Mouse (Mus musculus) limb, embryonic 11.5 days (tissue): ENCODE results near the gene Sema4a. TPM values are rescaled to one million over a fixed set of nuclear protein-coding genes. Genes with fewer than 3 reads are reported as not detected.

ENCODE experiments used
- ATAC-seq: fragments of 200-750 bp; cut with Nextera tagmentation; 2 replicates; pipeline ENCODE4 v1.8.0; 2017; ENCODE audit warnings: low read depth; ENCODE audit not compliant: insufficient number of reproducible peaks, low FRiP score, low TSS enrichment
- DNase-seq: peaks from one replicate; pipeline ENCODE4 v3.0.0-alpha.2; 2015; ENCODE audit warnings: low spot score
- H3K27ac ChIP-seq: fragments of 300-500 bp; sonication (generic); replicated peaks from 2 replicates; pipeline ENCODE4 v1.5.1; 2014; ENCODE audit warnings: low read depth, mild to moderate bottlenecking, low read length
- H3K27me3 ChIP-seq: fragments of 300-500 bp; sonication (generic); 2 replicates; pipeline ENCODE4 v1.6.1; 2014; ENCODE audit warnings: mild to moderate bottlenecking, low read length, mixed read lengths; ENCODE audit not compliant: control insufficient read depth, insufficient read depth
- H3K36me3 ChIP-seq: fragments of 300-500 bp; sonication (generic); 2 replicates; pipeline ENCODE4 v1.6.1; 2014; ENCODE audit warnings: mild to moderate bottlenecking, low read length, moderate library complexity, mixed read lengths; ENCODE audit not compliant: control insufficient read depth, insufficient read depth
- H3K4me1 ChIP-seq: fragments of 300-500 bp; sonication (generic); 2 replicates; pipeline ENCODE4 v1.6.1; 2014; ENCODE audit warnings: low read length, mixed read lengths; ENCODE audit not compliant: control insufficient read depth, insufficient read depth
- H3K4me2 ChIP-seq: fragments of 300-500 bp; sonication (generic); 2 replicates; pipeline ENCODE4 v1.6.1; 2014; ENCODE audit warnings: low read depth, mild to moderate bottlenecking, moderate library complexity; ENCODE audit not compliant: severe bottlenecking
- H3K4me3 ChIP-seq: fragments of 300-500 bp; sonication (generic); 2 replicates; pipeline ENCODE4 v1.5.1; 2014; ENCODE audit warnings: low read depth, low read length
- H3K9ac ChIP-seq: fragments of 300-500 bp; sonication (generic); 2 replicates; pipeline ENCODE4 v1.6.1; 2014; ENCODE audit warnings: mild to moderate bottlenecking, low read length
- H3K9me3 ChIP-seq: fragments of 300-500 bp; sonication (generic); 2 replicates; pipeline ENCODE4 v1.6.1; 2016; ENCODE audit warnings: low read length; ENCODE audit not compliant: control insufficient read depth
- WGBS: fragments of 180-500 bp; shearing (Covaris S2); extraction: QIAGEN DNeasy Blood & Tissue Kit; methylation state at CpG from one replicate; pipeline ENCODE4 v1.1.7; 2014; 5-methylcytosine and 5-hydroxymethylcytosine counted together
- polyA plus RNA-seq: library from polyadenylated mRNA; unstranded; fragments of >200 nt; fragmentation: Nextera tagmentation; extraction: Ambion mirVana; gene quantifications from 2 replicates; pipeline ENCODE4 v1.2.1, GENCODE M21; 2014

The Sema4a gene
- polyA plus RNA-seq = 5.4 and 5.7 TPM in 2 replicates

DNA sequence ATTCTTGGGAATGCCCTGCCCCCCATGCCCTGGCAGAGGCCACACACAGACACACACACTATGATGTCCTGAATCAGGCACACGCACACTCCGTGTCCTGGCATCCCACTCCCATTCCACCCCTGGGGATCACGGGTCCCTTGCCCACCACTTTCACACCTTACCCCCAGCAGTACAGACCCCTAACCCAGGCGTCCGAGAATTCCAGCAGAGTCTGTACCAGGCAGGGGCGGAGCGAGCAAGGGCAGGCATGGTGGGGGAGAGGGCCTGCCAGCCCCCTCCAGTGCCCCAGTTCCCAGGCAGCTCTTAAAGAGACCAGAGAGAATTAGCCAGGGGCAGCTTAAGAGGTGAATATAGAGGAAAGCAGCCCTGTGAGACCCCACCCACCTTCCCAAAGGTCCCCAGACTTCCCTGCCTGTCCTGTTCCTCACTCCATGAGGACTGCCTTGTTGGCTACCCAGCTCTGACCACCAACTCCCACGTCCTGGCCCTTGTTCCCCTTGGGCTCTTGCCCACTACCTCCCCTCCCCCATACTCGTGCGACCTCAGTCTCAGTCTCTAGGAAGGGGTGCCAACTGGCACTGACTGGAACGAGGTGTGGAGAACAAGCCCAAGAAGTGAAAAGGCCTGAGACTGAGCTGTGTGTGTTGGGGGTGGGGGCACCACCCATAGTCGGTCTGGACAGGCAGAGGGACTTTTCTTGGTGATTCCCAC lies at the start of gene Sema4a:
TSS of gene Sema4a (minus strand) at position 200 of the 714 bp plus-strand sequence.
- H3K27ac ChIP-seq = no peak within 1 kb of the TSS
- H3K4me3 ChIP-seq = no peak within 1 kb of the TSS
- H3K27me3 ChIP-seq = peaks cover 4% of the 10 kb centered on the region; the same call in 1 of the 2 replicates
- H3K36me3 ChIP-seq = no peaks in the 10 kb centered on the region
- H3K4me1 ChIP-seq = peaks cover 9% of the 10 kb centered on the region
- H3K9ac ChIP-seq = no peak within 1 kb of the TSS; the same call in 1 of the 2 replicates
- H3K9me3 ChIP-seq = no peaks in the 10 kb centered on the region
- 45% methylated on average over 12 of the region's 12 CpGs for WGBS
- DNase-seq (no peak), ATAC-seq (no peak)
- no peak within 1 kb of the TSS for H3K4me2 ChIP-seq

DNA sequence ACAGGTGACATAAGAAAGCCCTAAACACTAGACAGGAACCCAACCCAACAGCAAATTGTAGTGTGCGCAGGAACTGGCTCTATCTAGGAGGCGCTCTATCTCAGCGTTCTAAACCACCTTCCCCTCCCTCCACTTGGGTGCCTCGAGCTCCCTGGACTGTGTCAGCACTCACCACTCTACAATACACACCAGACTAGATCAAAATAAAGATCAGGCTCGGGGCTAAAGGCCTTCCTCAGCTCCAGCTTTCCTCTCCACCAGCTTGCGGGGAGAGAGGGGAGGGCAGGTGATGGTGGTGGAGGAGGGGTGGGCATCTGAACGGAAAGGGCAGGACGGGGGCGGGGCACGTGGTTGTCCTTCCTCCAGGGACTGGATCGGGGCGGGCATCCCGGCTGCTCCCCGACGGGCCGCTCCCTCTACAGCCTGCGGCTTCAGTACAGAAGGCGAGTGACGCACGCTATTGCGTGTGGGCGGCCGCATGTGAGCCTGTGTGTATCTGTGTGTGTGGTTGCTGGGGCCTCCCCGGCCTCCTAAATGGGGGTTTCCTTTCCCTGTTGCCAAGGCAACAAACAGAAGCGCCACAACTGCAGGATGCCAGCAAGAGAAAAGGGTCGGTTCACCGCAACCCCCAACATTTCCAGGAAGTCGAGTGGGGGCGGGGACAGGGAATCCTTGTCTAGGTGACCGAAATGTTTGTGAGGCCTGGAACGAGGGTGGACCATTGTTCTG lies 48.9 kb upstream of the Sema4a start, which contains the start of gene Lmna:
TSS of gene Lmna (minus strand) at position 265 of the 729 bp plus-strand sequence.
- WGBS = 1% methylated on average over 29 of the region's 31 CpGs
- no peaks in the 10 kb centered on the region for H3K36me3 ChIP-seq
- DNase-seq = peak; percentile 96
- no peaks in the 10 kb centered on the region for H3K9me3 ChIP-seq
- H3K4me3 ChIP-seq = peak within 1 kb of the TSS; percentile 25
- H3K9ac ChIP-seq = peak within 1 kb of the TSS; percentile 31
- H3K4me1 ChIP-seq = peaks cover 42% of the 10 kb centered on the region
- peak within 1 kb of the TSS; percentile 85 for H3K27ac ChIP-seq
- peak; percentile 90 for ATAC-seq
- no peaks in the 10 kb centered on the region for H3K27me3 ChIP-seq
- peak within 1 kb of the TSS; percentile 57 for H3K4me2 ChIP-seq

DNA sequence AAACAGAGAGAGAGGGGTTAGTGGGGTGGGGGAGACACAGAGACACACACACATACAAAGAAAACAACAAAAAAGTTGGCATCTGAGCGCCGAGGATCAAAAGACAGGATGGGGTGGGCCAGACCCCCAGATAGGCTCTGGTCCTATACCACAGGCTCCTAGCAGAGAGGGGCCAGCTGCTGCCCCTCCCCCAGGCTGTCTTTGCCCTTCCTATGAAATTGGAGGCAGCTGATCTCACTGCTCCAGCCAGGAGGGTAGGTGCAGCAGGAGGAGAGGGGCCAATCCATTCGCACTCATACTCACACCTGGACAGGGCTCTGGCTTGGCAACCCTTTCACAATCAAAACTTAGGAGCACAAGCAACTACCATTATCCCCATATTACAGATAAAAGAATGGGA lies 48.3 kb upstream of the Sema4a start:
- peaks cover 43% of the 10 kb centered on the region for H3K4me1 ChIP-seq
- H3K36me3 ChIP-seq = no peaks in the 10 kb centered on the region
- H3K4me3 ChIP-seq = peak overlapping the region; percentile 25
- peak overlapping the region; percentile 57 for H3K4me2 ChIP-seq
- no peak for ATAC-seq
- peak; percentile 45 for DNase-seq
- no peaks in the 10 kb centered on the region for H3K27me3 ChIP-seq
- peak overlapping the region; percentile 31; the same call in 1 of the 2 replicates for H3K9ac ChIP-seq
- peak overlapping the region; percentile 85 for H3K27ac ChIP-seq
- 73% methylated on average over 3 of the region's 3 CpGs for WGBS
- H3K9me3 ChIP-seq = no peaks in the 10 kb centered on the region

DNA sequence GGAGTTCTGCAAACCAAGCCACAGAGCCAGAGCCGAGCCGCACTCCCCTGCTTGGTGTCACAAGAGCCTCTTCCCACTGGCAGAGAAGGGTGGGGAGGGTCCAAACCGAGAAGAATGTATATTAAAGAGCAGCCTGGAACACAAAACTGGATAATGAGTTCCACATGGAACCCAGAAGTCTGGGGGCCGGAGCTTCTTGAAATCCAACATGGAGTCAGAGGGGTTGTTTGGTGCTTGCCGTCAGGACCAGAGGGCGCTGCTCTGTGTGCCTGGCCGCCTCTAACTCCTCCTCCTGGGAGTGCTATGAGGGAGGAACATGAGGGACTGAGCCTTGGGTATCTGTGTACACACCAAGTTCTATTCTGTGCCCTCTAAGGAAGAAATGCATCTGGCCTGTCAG lies 44.8 kb upstream of the Sema4a start:
- no peak overlapping the region; the same call in 1 of the 2 replicates for H3K4me2 ChIP-seq
- H3K27ac ChIP-seq = peak overlapping the region; percentile 32; the same call in 1 of the 2 replicates
- H3K27me3 ChIP-seq = peaks cover 13% of the 10 kb centered on the region
- H3K4me3 ChIP-seq = no peak overlapping the region
- no peaks in the 10 kb centered on the region for H3K9me3 ChIP-seq
- 20% methylated on average over 7 of the region's 7 CpGs for WGBS
- H3K9ac ChIP-seq = no peak overlapping the region
- H3K4me1 ChIP-seq = peaks cover 41% of the 10 kb centered on the region
- no peak for ATAC-seq
- DNase-seq = peak; percentile 52
- no peaks in the 10 kb centered on the region for H3K36me3 ChIP-seq

DNA sequence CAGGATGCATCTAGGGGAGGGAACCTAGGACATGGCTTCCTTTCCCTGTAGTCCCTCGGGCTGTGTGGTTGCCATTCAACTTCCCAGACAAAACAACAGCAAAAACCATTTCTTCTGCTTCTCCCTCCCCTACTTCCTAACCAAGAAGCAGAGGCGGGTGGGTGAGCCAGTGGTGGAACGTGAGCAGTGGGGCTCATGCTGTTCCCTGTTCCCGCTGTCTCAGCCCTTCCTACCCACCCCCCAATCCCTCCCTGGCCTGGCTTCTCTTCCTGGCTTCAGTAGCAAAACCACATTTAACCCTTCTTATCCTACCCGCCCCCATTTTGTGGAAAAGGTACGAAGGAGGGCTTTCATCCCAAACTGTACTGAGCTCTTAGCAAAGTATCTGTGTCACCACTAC lies 44.1 kb upstream of the Sema4a start:
- H3K36me3 ChIP-seq = no peaks in the 10 kb centered on the region
- DNase-seq = no peak
- 74% methylated on average over 6 of the region's 6 CpGs for WGBS
- no peak overlapping the region for H3K4me2 ChIP-seq
- H3K9ac ChIP-seq = no peak overlapping the region
- no peaks in the 10 kb centered on the region for H3K9me3 ChIP-seq
- peaks cover 35% of the 10 kb centered on the region for H3K4me1 ChIP-seq
- H3K27ac ChIP-seq = no peak overlapping the region; the same call in 1 of the 2 replicates
- ATAC-seq = no peak
- H3K27me3 ChIP-seq = peaks cover 13% of the 10 kb centered on the region
- no peak overlapping the region for H3K4me3 ChIP-seq

DNA sequence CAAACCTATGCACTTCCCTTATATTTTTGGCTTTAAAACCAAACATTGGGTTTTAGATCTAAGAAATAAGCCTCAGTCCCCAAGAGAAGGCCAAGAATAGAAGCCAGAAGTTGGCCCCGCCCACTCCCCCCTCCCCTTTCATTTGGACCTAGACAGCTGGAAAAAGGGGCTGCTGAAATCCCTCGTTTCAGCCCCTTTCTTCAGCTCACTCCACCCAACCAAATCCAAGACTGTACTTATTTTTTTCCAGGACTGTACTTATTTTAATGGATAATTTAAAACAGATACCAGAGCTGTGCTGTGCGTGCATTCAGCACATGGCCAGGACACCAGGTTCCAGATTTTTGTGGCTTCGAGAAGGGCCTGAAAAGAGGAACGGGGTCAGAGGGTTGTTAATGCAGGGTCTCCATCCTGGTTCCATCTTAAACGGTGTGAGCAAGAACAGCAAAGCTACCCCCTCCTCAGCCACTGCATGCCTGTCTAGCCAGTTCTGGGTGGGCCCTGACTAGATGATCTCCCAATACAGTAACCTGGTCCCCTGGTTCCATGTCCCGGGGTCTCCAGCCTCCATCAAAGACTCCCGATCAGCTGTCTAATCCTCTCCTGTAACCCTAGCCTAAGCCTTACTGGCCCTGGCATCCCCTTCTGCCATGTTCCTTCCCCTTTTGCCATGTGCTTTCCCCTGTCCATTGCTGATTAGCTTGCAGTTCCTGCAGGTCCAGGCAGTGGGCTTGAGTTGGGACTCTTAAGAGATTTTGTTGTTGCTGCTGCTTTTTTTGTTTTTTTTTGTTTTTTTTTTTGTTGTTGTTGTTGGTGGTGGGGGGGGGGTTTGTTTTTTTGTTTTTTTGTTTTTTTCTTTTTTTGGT lies 43.1 kb upstream of the Sema4a start:
- DNase-seq = no peak
- H3K36me3 ChIP-seq = no peaks in the 10 kb centered on the region
- no peak overlapping the region for H3K4me3 ChIP-seq
- no peak for ATAC-seq
- peaks cover 27% of the 10 kb centered on the region for H3K4me1 ChIP-seq
- no peaks in the 10 kb centered on the region for H3K9me3 ChIP-seq
- no peak overlapping the region for H3K4me2 ChIP-seq
- no peak overlapping the region for H3K9ac ChIP-seq
- WGBS = 42% methylated on average over 8 of the region's 8 CpGs
- no peak overlapping the region; the same call in 1 of the 2 replicates for H3K27ac ChIP-seq
- peaks cover 13% of the 10 kb centered on the region for H3K27me3 ChIP-seq

DNA sequence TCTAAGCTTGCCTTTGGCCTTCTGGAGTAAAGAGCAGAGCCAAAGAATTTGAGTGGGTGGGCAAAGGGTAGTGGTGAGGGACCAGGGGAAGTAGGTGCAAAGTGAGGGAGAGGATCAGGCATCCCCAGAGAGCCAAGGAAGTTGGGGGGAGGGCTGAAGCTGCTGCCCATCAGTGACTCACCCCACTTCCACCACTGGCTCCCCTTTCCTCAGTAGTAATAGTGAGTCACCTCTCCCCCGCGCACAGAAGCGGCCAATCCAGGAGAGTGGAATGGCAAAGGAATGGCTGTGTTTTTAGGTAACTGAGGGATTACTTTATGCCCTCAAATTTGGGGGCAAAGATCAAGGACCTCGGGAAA lies 42.5 kb upstream of the Sema4a start:
- peak overlapping the region; percentile 61; the same call in 1 of the 2 replicates for H3K9ac ChIP-seq
- H3K36me3 ChIP-seq = no peaks in the 10 kb centered on the region
- peak overlapping the region; percentile 98 for H3K4me2 ChIP-seq
- ATAC-seq (no peak), DNase-seq (no peak)
- no peak overlapping the region for H3K27ac ChIP-seq
- H3K9me3 ChIP-seq = no peaks in the 10 kb centered on the region
- peaks cover 27% of the 10 kb centered on the region for H3K4me1 ChIP-seq
- no peak overlapping the region for H3K4me3 ChIP-seq
- H3K27me3 ChIP-seq = peaks cover 13% of the 10 kb centered on the region
- 18% methylated on average over 4 of the region's 4 CpGs for WGBS
